Mouse (Mus musculus) testis, adult 2 months (tissue): ENCODE measurements around the gene Odf3l2. TPM values are rescaled to one million over a fixed set of nuclear protein-coding genes. Genes with fewer than 3 reads are reported as not detected.

ENCODE experiments used
- H3K27ac ChIP-seq: fragments of 200-500 bp; 2 replicates; pipeline ENCODE4 v1.5.1; 2012; ENCODE audit warnings: low read depth, low read length; ENCODE audit not compliant: control insufficient read depth, insufficient read depth
- H3K27me3 ChIP-seq: fragments of 200-500 bp; 2 replicates; pipeline ENCODE4 v1.6.1; 2012; ENCODE audit warnings: mild to moderate bottlenecking, low read length, moderate library complexity; ENCODE audit not compliant: control insufficient read depth, insufficient read depth
- H3K36me3 ChIP-seq: fragments of 200-500 bp; 2 replicates; pipeline ENCODE4 v1.6.1; 2012; ENCODE audit warnings: mild to moderate bottlenecking, low read length; ENCODE audit not compliant: control insufficient read depth, insufficient read depth
- H3K4me1 ChIP-seq: fragments of 200-500 bp; 2 replicates; pipeline ENCODE4 v1.6.1; 2012; ENCODE audit warnings: low read length; ENCODE audit not compliant: control insufficient read depth, insufficient read depth
- H3K4me3 ChIP-seq: fragments of 200-500 bp; 2 replicates; pipeline ENCODE4 v1.5.1; 2012; ENCODE audit warnings: low read depth, mild to moderate bottlenecking, low read length, moderate library complexity, mixed read lengths; ENCODE audit not compliant: control insufficient read depth
- CTCF ChIP-seq: fragments of 200-500 bp; IDR thresholded peaks from 2 replicates; pipeline ENCODE4 v1.5.1; 2012; ENCODE audit warnings: low read depth, mild to moderate bottlenecking, inconsistent platforms, low read length, moderate library complexity; ENCODE audit not compliant: control insufficient read depth, insufficient read depth, insufficient replicate concordance
- POLR2A ChIP-seq: fragments of 200-500 bp; IDR thresholded peaks from 2 replicates; pipeline ENCODE4 v1.6.1; 2012; ENCODE audit warnings: low read depth, mild to moderate bottlenecking, inconsistent platforms, low read length, moderate library complexity; ENCODE audit not compliant: control insufficient read depth
- polyA plus RNA-seq: library from polyadenylated mRNA; depleted of rRNA; stranded (reverse); fragments of >200 nt; gene quantifications from 2 replicates; pipeline ENCODE4 v1.2.3, GENCODE M21; 2012

The Odf3l2 gene
- polyA plus RNA-seq, 1 experiment: not detected

GRCm38 (mm10) chr10:79637128-79638110 lies 8.1 kb downstream of the Odf3l2 start, which contains the start of gene Shc2:
Gene Shc2 (minus strand): TSS chr10:79637918.
- no peak for TF ChIP-seq CTCF
- no peak for TF ChIP-seq POLR2A
- peaks cover 9% of the 10 kb centered on the region for H3K4me1 ChIP-seq
- H3K36me3 ChIP-seq: no peaks in the 10 kb centered on the region
- no peaks in the 10 kb centered on the region for H3K27me3 ChIP-seq
- H3K4me3 ChIP-seq: peak within 1 kb of the TSS; percentile 73
- H3K27ac ChIP-seq: peak within 1 kb of the TSS; percentile 58

- Histone ChIP-seq H3K4me1 (peaks cover 9% of the 10 kb centered on the region), H3K27me3 (no peaks in the 10 kb centered on the region), H3K27ac (no peak overlapping the region), H3K36me3 (no peaks in the 10 kb centered on the region), H3K4me3 (no peak overlapping the region)
- TF ChIP-seq CTCF (no peak), POLR2A (no peak)
Observed at GRCm38 (mm10) chr10:79636287-79636686, 9.3 kb downstream of the Odf3l2 start.

DNA sequence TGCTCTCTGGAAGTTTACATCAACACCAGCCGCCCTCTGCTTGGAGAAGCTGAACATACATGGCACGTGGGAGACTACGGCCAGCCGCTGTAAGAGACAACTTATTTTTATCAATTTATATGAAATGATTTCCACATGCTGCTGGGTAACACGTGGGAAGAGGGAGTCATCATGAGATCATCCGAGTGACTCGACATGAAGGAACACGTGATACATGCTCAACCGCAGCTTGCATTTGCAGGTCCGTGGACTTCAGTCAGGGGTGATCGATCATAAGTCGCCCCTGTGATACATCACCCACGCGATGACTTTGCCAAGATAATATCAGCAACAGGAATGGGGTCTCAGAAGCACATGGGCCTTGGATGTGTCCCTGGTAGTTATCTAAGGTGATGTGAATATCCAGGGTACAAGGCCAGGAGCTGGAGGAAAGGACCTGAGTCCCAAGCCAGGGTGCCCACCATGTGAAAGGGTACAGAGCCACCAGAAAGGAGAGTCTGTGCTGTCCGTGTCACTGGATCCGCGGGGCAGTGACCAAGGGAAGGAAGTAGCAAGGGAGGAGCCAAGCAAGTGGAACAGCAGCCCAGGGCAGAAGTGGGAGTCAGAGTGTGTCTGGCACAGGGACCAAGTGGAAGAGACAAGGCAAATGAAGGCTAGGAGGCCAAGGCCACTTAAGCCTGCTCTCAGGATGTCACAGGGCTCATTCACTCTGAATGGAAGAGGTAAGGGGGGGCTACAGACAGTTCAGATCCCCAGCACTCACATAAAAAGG lies 12.3 kb downstream of the Odf3l2 start:
- Histone ChIP-seq H3K4me1 (peaks cover 9% of the 10 kb centered on the region), H3K36me3 (no peaks in the 10 kb centered on the region), H3K4me3 (no peak overlapping the region), H3K27ac (peak overlapping the region; percentile 37), H3K27me3 (no peaks in the 10 kb centered on the region)
- no peak for TF ChIP-seq CTCF
- TF ChIP-seq POLR2A: no peak; the same call in 1 of the 2 replicates

GRCm38 (mm10) chr10:79631432-79631831 lies 14.1 kb downstream of the Odf3l2 start:
- Histone ChIP-seq H3K4me1 (no peaks in the 10 kb centered on the region; the same call in 1 of the 2 replicates), H3K27ac (no peak overlapping the region), H3K36me3 (no peaks in the 10 kb centered on the region), H3K27me3 (no peaks in the 10 kb centered on the region), H3K4me3 (no peak overlapping the region)
- TF ChIP-seq CTCF: no peak
- TF ChIP-seq POLR2A: no peak

DNA sequence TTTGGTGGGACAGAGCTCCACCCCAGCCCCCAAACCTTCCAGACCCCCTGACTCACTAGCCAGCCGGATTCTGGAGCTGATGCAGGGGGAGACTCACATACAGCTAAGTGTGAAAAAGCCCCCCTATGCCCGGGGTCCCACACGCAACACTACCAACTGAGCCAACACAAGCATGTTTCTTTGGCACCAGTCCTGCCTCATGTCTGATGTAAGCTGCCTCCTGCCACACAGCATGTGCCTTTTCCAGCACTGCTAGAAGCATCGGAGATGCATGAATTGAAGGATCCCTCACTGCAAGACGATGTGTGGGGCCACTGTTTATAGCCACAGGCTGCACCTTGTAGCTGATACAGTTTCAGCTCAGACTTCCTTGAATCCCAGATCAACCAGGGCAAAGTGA lies 17.2 kb downstream of the Odf3l2 start:
- TF ChIP-seq POLR2A (no peak), CTCF (no peak)
- H3K36me3 ChIP-seq: no peaks in the 10 kb centered on the region
- no peaks in the 10 kb centered on the region; the same call in 1 of the 2 replicates for H3K4me1 ChIP-seq
- H3K27me3 ChIP-seq: no peaks in the 10 kb centered on the region
- H3K27ac ChIP-seq: no peak overlapping the region
- no peak overlapping the region for H3K4me3 ChIP-seq

DNA sequence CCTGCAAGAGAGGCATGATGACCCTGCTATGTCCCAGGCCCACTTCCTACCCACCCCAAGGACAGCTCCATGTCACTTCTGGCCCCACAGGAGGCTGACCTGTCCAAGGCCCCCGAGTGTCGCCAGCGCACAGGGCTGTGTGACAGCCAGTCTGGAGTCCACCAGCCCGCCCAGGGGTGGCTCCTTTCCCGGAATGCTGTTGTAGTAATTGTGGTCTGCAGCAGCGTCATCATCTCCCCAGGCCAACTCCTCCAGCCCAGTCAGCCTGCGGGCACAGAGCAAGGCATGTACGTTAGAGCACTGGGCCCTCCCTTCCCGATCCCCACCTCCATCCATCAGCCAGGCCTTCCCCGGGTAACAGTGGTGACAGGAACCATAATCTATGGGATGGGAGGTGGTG lies 19.4 kb downstream of the Odf3l2 start:
- Histone ChIP-seq H3K36me3 (no peaks in the 10 kb centered on the region), H3K27me3 (no peaks in the 10 kb centered on the region)
- TF ChIP-seq CTCF (no peak), POLR2A (no peak)

GRCm38 (mm10) chr10:79625398-79625797 lies 20.1 kb downstream of the Odf3l2 start:
- Histone ChIP-seq H3K27me3 (no peaks in the 10 kb centered on the region), H3K4me1 (no peaks in the 10 kb centered on the region), H3K36me3 (no peaks in the 10 kb centered on the region), H3K27ac (peak overlapping the region; percentile 34; the same call in 1 of the 2 replicates), H3K4me3 (no peak overlapping the region)
- no peak for TF ChIP-seq POLR2A

More for the DNA sequence above, 19.4 kb downstream of the Odf3l2 start:
- Histone ChIP-seq H3K4me1 (no peaks in the 10 kb centered on the region), H3K4me3 (no peak overlapping the region), H3K27ac (no peak overlapping the region)

- H3K4me3 ChIP-seq: no peak overlapping the region
- no peaks in the 10 kb centered on the region for H3K36me3 ChIP-seq
- H3K27me3 ChIP-seq: no peaks in the 10 kb centered on the region
- TF ChIP-seq CTCF (no peak), POLR2A (no peak)
- H3K4me1 ChIP-seq: no peaks in the 10 kb centered on the region
- no peak overlapping the region for H3K27ac ChIP-seq
Observed at GRCm38 (mm10) chr10:79623950-79624349, 21.6 kb downstream of the Odf3l2 start.
